Mouse (Mus musculus): Measurements from ENCODE around the gene Stag3.
A peak's percentile ranks its signal among the peaks of the same experiment; 100 is the strongest.

Stag3 gene

GRCm38 (mm10) chr5:138279585-138280424 lies at the start of gene Stag3, which contains the start of the genes Gm43720 and Gpc2:
Stag3 (plus strand) TSS chr5:138280240.
Gm43720 (minus strand) TSS chr5:138279958.
Gpc2 (minus strand) TSS chr5:138280005.
- peak; percentile 58 to 64 for DNase-seq (ENCODE audit: low spot score in 2 of 2)

DNA sequence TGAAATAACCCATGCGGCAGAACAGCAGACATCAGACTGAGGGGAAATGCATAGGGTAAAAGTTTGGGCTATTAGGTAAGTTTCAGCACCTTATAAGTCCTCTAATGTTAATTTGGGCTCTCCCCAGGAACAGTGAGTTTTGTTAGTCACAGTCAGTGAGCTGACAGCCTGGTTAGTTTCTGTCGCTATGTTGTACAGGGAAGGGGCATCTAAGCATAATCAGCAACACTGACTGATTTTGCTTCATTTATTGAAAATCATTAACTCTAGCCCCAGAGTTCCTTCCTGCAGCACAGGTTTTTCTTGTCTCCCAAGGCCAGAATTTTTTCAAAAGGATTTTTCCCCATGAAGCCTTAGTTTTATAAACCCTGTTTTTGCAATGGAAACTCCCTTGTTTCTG lies 46.3 kb upstream of the Stag3 start:
- no peak for DNase-seq (ENCODE audit: low spot score in 2 of 2)

DNA sequence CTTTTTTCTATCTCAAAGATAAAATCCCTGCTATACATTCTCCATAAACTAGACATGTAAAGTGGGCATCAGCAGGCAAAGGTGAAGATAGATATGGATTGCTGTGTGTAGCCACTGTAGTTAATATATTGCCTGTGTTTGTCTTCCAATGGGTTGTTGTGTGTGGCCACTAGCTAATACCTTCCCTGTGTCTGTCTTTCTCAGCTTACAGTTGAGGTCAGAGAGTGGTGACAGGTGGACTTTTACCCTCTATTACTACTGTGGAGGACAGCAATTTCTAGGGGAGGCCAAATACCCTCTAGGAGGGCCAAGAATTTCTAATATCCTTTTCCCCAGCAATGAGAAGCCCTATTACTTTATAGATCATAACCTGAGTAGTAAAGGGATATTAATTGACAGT lies 45.8 kb upstream of the Stag3 start:
- DNase-seq (ENCODE audit: low spot score in 2 of 2) = no peak

- no peak for DNase-seq (ENCODE audit: low spot score in 2 of 2)
These were observed 38.5 kb upstream of the Stag3 start for GRCm38 (mm10) chr5:138241511-138241910.

DNA sequence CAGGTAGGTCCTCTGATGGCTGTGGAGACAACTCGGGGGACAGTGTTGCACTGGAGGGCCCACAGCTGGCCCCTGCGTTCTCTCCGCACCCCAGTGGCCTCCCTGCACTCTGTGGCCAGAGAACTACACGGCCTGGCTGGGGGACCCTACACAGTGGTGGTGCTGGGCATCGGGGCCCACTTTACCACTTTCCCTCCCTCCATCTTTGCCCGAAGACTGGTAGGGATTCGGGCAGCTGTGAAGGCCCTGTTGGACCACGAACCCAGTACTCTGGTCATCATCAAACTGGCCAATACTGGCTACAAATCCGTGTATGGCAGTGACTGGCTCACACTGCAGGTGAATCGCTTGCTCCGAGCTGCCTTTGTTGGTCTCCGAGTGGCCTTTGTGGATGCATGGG lies 28.9 kb upstream of the Stag3 start:
- no peak for DNase-seq (ENCODE audit: low spot score in 2 of 2)

- DNase-seq (ENCODE audit: low spot score in 2 of 2) = no peak
These were observed 27.0 kb upstream of the Stag3 start for GRCm38 (mm10) chr5:138253061-138253460.

DNA sequence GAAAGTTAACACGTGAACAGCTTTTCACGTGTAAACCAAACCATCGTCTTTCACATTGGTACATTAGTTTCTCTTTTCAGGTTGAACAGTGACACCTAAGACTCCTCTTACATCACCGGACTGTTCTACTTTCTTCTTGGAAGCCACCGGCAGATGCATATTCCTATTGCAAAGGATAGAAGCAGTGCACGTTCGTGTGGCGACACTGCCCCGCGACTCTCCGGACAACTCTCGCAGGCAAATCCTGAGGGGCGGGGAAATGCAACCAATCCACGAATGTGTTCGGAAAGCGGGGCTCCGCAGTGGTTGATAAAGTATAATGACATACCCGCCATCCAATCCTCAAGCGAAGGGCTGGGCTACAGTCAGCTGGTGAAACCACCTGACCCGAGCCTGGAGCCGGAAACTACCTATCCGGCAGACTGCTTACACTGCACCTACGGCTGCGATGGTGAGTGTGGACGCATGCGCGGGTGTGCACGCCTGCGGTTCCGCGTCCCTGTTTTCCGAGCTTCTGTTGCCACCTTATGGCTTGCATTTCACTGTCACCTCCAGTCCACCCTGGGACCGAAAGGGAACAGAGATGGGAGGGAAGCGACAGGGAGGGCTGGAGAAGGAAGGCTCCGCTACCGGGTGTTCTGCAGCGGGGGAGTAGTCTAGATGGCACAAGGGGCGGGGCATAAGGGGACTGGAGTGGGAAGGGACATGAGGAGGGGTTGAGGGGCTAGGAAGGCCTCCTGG lies 24.5 kb upstream of the Stag3 start, which contains the start of gene Lamtor4:
TSS of gene Lamtor4 (plus strand) at position 130 of the 741 bp plus-strand sequence.
- peak; percentile 96 to 98 for DNase-seq (ENCODE audit: low spot score in 2 of 2)

DNA sequence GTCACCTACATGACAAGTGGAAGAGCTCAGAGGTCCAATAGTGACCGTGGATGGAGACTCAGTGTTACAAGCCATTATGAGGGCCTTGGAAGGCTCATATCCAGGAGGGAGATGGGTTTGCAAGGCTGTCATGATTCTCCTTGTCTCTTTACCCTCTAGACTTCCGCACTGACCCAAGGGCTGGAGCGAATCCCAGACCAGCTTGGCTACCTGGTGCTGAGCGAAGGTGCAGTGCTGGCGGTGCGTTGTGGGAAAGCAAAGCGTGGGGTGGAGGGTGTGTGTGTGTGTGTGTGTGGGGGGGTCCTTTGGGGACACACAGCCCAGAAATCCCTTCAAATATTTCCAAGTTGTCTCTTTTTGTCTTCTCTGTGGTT lies 24.0 kb upstream of the Stag3 start:
- no peak for DNase-seq (ENCODE audit: low spot score in 2 of 2)

GRCm38 (mm10) chr5:138256966-138257584 lies 23.0 kb upstream of the Stag3 start:
- DNase-seq (ENCODE audit: low spot score in 2 of 2) = no peak

- DNase-seq (ENCODE audit: low spot score in 2 of 2) = no peak
These were observed 22.5 kb upstream of the Stag3 start for GRCm38 (mm10) chr5:138257585-138257978.

- no peak for DNase-seq (ENCODE audit: low spot score in 2 of 2)
These were observed 22.0 kb upstream of the Stag3 start for GRCm38 (mm10) chr5:138258078-138258477.

- no peak for DNase-seq (ENCODE audit: low spot score in 2 of 2)
These were observed 21.5 kb upstream of the Stag3 start for GRCm38 (mm10) chr5:138258542-138258941.

DNA sequence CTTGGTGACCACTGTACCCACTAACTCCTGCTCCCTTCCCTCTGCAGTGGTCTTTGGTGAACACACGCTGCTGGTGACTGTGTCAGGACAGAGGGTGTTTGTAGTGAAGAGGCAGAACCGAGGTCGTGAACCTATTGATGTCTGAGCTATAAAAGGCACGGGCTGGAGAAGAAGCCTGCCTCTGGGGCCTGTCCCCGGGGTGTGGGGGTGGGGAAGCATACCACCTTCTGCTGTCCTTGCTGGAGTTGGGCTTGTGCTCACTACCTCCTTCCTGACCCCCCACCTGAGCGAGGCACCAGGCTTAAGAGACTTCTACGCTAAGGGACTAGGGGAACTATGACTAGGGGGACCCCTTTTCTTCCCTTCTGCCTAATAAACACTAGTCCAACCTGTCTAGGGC lies 21.0 kb upstream of the Stag3 start:
- DNase-seq (ENCODE audit: low spot score in 2 of 2) = no peak

GRCm38 (mm10) chr5:138260051-138260450 lies 20.0 kb upstream of the Stag3 start:
- DNase-seq (ENCODE audit: low spot score in 2 of 2) = no peak

GRCm38 (mm10) chr5:138260834-138261233 lies 19.2 kb upstream of the Stag3 start:
- no peak for DNase-seq (ENCODE audit: low spot score in 2 of 2)

GRCm38 (mm10) chr5:138262001-138262400 lies 18.0 kb upstream of the Stag3 start:
- no peak for DNase-seq (ENCODE audit: low spot score in 2 of 2)

- no peak for DNase-seq (ENCODE audit: low spot score in 2 of 2)
These were observed 17.3 kb upstream of the Stag3 start for GRCm38 (mm10) chr5:138262582-138263240.

DNA sequence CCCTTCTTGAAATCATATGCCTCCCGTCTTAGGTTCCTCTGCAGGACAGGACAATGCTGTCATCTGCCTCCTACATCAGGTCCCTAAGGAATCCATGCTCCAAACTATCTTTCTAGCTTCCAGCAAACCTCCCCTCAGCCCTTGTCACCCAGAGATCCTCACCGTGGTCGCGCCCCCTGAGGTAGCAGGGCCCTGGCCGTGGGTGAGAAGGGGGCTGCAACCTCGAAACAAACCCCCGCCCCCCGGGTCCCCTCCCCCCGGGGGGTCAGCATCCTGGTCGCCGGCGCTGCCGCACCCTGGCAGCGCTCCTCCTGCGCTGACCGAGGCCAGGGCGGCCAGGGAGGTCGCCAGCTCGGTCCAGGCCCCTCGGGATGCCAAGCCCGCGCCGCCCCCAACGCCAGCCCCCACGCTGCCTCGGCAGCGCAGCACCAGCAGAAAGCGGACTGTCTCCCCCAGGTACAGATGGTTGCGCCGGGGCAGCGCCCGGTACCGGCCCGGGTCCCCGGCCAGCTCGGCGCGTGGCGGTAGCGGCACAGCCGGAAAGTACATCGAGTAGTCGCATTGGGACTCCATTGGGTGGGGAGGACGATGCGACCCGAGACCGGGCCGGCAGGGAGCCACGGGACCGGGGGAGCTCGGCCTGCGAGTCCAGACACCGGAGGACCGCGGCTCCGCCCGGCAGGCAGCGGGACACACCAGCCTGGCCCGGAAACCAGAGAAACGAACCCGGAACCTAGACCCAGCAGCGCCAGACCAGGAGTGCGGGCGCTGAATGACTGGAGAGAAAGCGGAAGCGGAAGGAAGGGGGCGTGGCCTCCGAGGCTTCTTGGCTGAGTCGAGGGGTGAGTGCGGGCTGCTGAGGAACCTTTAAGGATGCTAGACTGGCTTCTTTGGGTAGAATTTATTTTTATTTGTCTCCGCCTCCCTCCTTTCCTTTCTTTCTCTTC lies 16.5 kb upstream of the Stag3 start, which contains the start of gene BC037034:
TSS of gene BC037034 (minus strand) at position 774 of the 947 bp plus-strand sequence.
- DNase-seq (ENCODE audit: low spot score in 2 of 2) = peak; percentile 69 to 91

DNA sequence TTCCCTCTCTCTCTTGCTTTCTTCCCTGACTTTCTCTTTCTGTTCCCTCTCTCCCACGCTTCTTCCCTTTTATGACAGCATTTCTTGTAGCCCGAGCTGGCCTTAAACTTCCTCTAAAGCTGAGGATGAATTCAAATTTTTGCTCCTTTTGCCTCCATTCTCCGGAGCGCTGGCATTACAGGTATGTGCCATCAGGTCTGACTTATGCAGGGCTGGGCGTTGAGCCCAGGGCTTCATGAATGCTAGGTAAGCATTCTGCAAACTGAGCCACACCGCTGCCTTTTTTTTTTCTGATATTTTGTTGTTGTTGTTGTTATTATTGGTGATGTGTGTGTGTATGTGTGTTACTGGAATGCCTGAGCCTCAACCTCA lies 15.8 kb upstream of the Stag3 start:
- no peak for DNase-seq (ENCODE audit: low spot score in 2 of 2)

DNA sequence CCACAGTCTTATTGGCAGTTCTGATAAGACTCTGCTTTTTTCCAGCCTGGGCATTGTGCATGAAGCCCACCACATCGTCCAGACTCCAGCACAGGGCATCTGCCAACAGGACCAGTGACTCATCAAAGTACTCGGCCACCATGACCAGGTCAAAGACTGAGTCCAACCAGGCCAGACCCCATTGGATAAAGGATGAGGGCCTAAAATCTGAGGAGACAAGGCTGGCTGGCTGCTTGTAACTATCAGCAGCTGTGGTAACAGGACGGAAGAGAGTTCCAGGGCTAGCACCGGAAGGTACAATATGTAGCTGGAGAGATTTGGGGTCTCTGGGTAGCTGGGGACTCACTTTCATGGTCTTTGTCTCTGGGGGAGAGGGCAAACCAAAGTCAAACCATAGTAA lies 14.3 kb upstream of the Stag3 start:
- DNase-seq (ENCODE audit: low spot score in 2 of 2) = no peak

GRCm38 (mm10) chr5:138267114-138267513 lies 12.9 kb upstream of the Stag3 start:
- no peak for DNase-seq (ENCODE audit: low spot score in 2 of 2)
